Comparison of ENCODE assay signal across 29 mouse cellular contexts in the genomic region with DNA sequence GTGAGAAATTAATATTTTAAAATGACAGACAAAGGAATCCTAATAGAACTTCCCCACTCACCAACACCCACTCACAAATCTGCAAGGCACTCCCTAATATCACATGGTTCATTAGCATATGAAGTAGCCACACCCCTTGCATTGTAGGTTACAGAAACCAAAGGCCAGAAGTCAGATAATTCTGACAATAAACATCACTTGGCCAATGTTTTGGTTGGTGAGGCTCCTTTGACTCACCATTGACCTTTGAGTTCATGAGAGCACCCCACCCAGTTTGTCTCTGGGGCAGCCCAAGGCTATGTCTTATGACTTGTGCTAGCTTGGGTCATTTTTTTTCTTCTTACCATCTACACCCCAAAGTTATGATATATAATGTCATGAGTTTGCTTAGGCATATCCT. TPM values are rescaled to one million over a fixed set of nuclear protein-coding genes. Genes with fewer than 3 reads are reported as not detected.
A peak's percentile ranks its signal among the peaks of the same experiment; 100 is the strongest.
DNase-seq lines count a peak whose midpoint lies in the region; ATAC-seq and TF ChIP-seq lines count a peak whose summit lies in the region.
"Had no signal": no experiment of that assay in that cellular context is flagged by ENCODE, and none has a peak within 500 bp of the region (broad histone marks: within the 10 kb centered on the region; RNA-seq: fewer than 3 reads in every experiment).

No protein-coding gene starts in this region.

- TF ChIP-seq EP300 in lung, postnatal 0 days (IDR thresholded peaks at IDR 0.05): no peak; the same call in 1 of the 2 replicates
- TF ChIP-seq EP300 in stomach, postnatal 0 days (optimal IDR thresholded peaks at IDR 0.05): no peak

- H3K9me3 ChIP-seq in lung, postnatal 0 days (ENCODE audit: low read length): no peaks in the 10 kb centered on the region
- H3K9me3 ChIP-seq in intestine, postnatal 0 days (ENCODE audit: control insufficient read depth): no peaks in the 10 kb centered on the region
- no peaks in the 10 kb centered on the region for H3K9me3 ChIP-seq in stomach, postnatal 0 days (ENCODE audit: control insufficient read depth, low read length)
- H3K9me3 ChIP-seq: embryonic facial prominence, embryonic 12.5 days; forebrain, embryonic 10.5 days; forebrain, embryonic 15.5 days; G1E; hindbrain, embryonic 10.5 days; liver, embryonic 13.5 days; midbrain, embryonic 13.5 days; neural tube, embryonic 15.5 days had no signal

- intact Hi-C loops in gastrocnemius, adult 2 months (cut with DNase I): no loop called here

- 0 out of 2 replicates have a peak, but pooled peaks cover 3% of the 10 kb centered on the region for H3K4me1 ChIP-seq in lung, postnatal 0 days (ENCODE audit: insufficient read depth, low read depth, low read length)
- no peaks in the 10 kb centered on the region for H3K4me1 ChIP-seq in intestine, postnatal 0 days (replicated peaks; ENCODE audit: control insufficient read depth, insufficient read depth, low read length)
- no peaks in the 10 kb centered on the region for H3K4me1 ChIP-seq in stomach, postnatal 0 days (replicated peaks; ENCODE audit: control insufficient read depth, insufficient read depth)
- H3K4me1 ChIP-seq: forebrain, embryonic 10.5 days; forebrain, embryonic 15.5 days; hindbrain, embryonic 10.5 days; liver, embryonic 13.5 days; midbrain, embryonic 13.5 days; neural tube, embryonic 15.5 days had no signal

- no peak overlapping the region for H3K4me3 ChIP-seq in lung, postnatal 0 days (ENCODE audit: low read depth, low read length)
- H3K4me3 ChIP-seq in intestine, postnatal 0 days (ENCODE audit: low read depth, low read length): no peak overlapping the region
- H3K4me3 ChIP-seq in stomach, postnatal 0 days (ENCODE audit: low read depth, low read length): no peak overlapping the region
- no peak overlapping the region for H3K4me3 ChIP-seq in gastrocnemius, adult 2 months
- H3K4me3 ChIP-seq: embryonic facial prominence, embryonic 12.5 days; forebrain, embryonic 10.5 days; forebrain, embryonic 15.5 days; hindbrain, embryonic 10.5 days; layer of hippocampus, adult 2 months; liver, embryonic 13.5 days; midbrain, embryonic 13.5 days; neural tube, embryonic 15.5 days had no signal

- peak overlapping the region; percentile 71 for H3K27ac ChIP-seq in lung, postnatal 0 days (ENCODE audit: low read length)
- H3K27ac ChIP-seq in intestine, postnatal 0 days (ENCODE audit: low read depth, low read length): no peak overlapping the region
- H3K27ac ChIP-seq in stomach, postnatal 0 days (replicated peaks): no peak overlapping the region
- no peak overlapping the region for H3K27ac ChIP-seq in gastrocnemius, adult 2 months
- H3K27ac ChIP-seq: embryonic facial prominence, embryonic 12.5 days; forebrain, embryonic 10.5 days; forebrain, embryonic 15.5 days; hindbrain, embryonic 10.5 days; layer of hippocampus, adult 2 months; liver, embryonic 13.5 days; midbrain, embryonic 13.5 days; neural tube, embryonic 15.5 days had no signal

- H3K27me3 ChIP-seq in lung, postnatal 0 days (replicated peaks; ENCODE audit: insufficient read depth, low read length): no peaks in the 10 kb centered on the region
- no peaks in the 10 kb centered on the region for H3K27me3 ChIP-seq in intestine, postnatal 0 days (replicated peaks; ENCODE audit: control insufficient read depth, insufficient read depth, low read length)
- H3K27me3 ChIP-seq in stomach, postnatal 0 days (ENCODE audit: control insufficient read depth, insufficient read depth, low read length): no peaks in the 10 kb centered on the region
- H3K27me3 ChIP-seq: CH12.LX; embryonic facial prominence, embryonic 12.5 days; forebrain, embryonic 15.5 days; liver, embryonic 13.5 days; midbrain, embryonic 13.5 days; neural tube, embryonic 15.5 days had no signal

- no peak for TF ChIP-seq CTCF in lung, postnatal 0 days (IDR thresholded peaks at IDR 0.05)
- TF ChIP-seq CTCF in intestine, postnatal 0 days (IDR thresholded peaks at IDR 0.05; ENCODE audit: low read depth): no peak
- TF ChIP-seq CTCF in stomach, postnatal 0 days (IDR thresholded peaks at IDR 0.05; ENCODE audit: low read depth): no peak
- TF ChIP-seq CTCF in gastrocnemius, adult 2 months (IDR thresholded peaks at IDR 0.05): no peak

- no peak for DNase-seq in lung, postnatal 0 days (ENCODE audit: low spot score)
- DNase-seq in lung, postnatal 14 days: no peak
- peak; percentile 31 for DNase-seq in R1 (ENCODE audit: low read depth, low spot score)
- DNase-seq in stomach, postnatal 0 days (ENCODE audit: low spot score): no peak
- DNase-seq in gastrocnemius, adult 2 months: no peak
- no peak for DNase-seq in embryo, embryonic 11 days
- DNase-seq: B cell, adult 2 months; cerebellum, adult 8-10 months; cerebellum, postnatal 36 days; heart, postnatal 14 days; kidney, postnatal 25 days; left cerebral cortex, postnatal 4 days; liver, embryonic 13.5 days; lung, adult 2 months; retina, postnatal 1 day; right cerebral cortex, postnatal 14 days; thymus, adult 18-20 months; thymus, postnatal 25 days had no signal

- ATAC-seq in lung, postnatal 0 days: peak; percentile 13; the same call in 1 of the 2 replicates
- ATAC-seq in intestine, postnatal 0 days: peak; percentile 90
- ATAC-seq in stomach, postnatal 0 days (ENCODE audit: low FRiP score, low TSS enrichment): peak; percentile 85
- ATAC-seq: forebrain, embryonic 15.5 days; hindbrain, embryonic 16.5 days; midbrain, embryonic 13.5 days had no signal

- H3K36me3 ChIP-seq in lung, postnatal 0 days (ENCODE audit: insufficient read depth, low read length): no peaks in the 10 kb centered on the region
- no peaks in the 10 kb centered on the region for H3K36me3 ChIP-seq in intestine, postnatal 0 days (ENCODE audit: control insufficient read depth, insufficient read depth)
- no peaks in the 10 kb centered on the region for H3K36me3 ChIP-seq in stomach, postnatal 0 days (ENCODE audit: control insufficient read depth, insufficient read depth, low read length)
- H3K36me3 ChIP-seq: embryonic facial prominence, embryonic 12.5 days; forebrain, embryonic 10.5 days; forebrain, embryonic 15.5 days; G1E; hindbrain, embryonic 10.5 days; liver, embryonic 13.5 days; midbrain, embryonic 13.5 days; neural tube, embryonic 15.5 days had no signal

- no peak overlapping the region for H3K4me2 ChIP-seq in lung, postnatal 0 days (replicated peaks; ENCODE audit: low read depth, low read length)
- no peak overlapping the region for H3K4me2 ChIP-seq in intestine, postnatal 0 days (replicated peaks; ENCODE audit: low read depth)
- no peak overlapping the region for H3K4me2 ChIP-seq in stomach, postnatal 0 days (replicated peaks; ENCODE audit: low read depth)
- H3K4me2 ChIP-seq: embryonic facial prominence, embryonic 12.5 days; forebrain, embryonic 15.5 days; liver, embryonic 13.5 days; midbrain, embryonic 13.5 days; neural tube, embryonic 15.5 days had no signal

- no peak overlapping the region for H3K9ac ChIP-seq in lung, postnatal 0 days (replicated peaks; ENCODE audit: low read depth)
- no peak overlapping the region for H3K9ac ChIP-seq in intestine, postnatal 0 days (ENCODE audit: low read depth, low read length)
- H3K9ac ChIP-seq in stomach, postnatal 0 days (ENCODE audit: low read length): no peak overlapping the region
- H3K9ac ChIP-seq: embryonic facial prominence, embryonic 12.5 days; forebrain, embryonic 15.5 days; liver, embryonic 13.5 days; midbrain, embryonic 13.5 days; neural tube, embryonic 15.5 days had no signal

RNA-seq across cellular contexts. Expression of a gene that starts 44.4 kb away (rescaled TPM):
- polyA plus RNA-seq in lung, postnatal 0 days (2015; fragmentation: Nextera tagmentation; extraction: Ambion mirVana): 56.0 and 63.0 TPM in 2 replicates
- polyA plus RNA-seq in intestine, postnatal 0 days (2015; fragmentation: Nextera tagmentation; extraction: Ambion mirVana): 6.2 and 6.9 TPM in 2 replicates
- 8.0 and 8.7 TPM in 2 replicates for polyA plus RNA-seq in stomach, postnatal 0 days (2015; fragmentation: Nextera tagmentation; extraction: Ambion mirVana)
- 1 to 10 TPM; 3.6 to 4.0 TPM for total RNA-seq in gastrocnemius, adult 2 months (2021)
- polyA plus RNA-seq: G1E had no signal

Comparison
In these comparisons a context has a peak if more than half of its experiments do, and no peak if none do; other contexts are left out.
1. ATAC-seq: peak in every context shown above with its lines; median percentile 90 in intestine, postnatal 0 days; 85 in stomach, postnatal 0 days; 13 in lung, postnatal 0 days.